Mouse (Mus musculus) C2C12 (cell line): ENCODE measurements at regions not wholly inside any gene's neighbourhood (a gene's known extent, or its start where the extent isn't known, plus 50 kb on each side); places are given as distances from the start of the nearest gene placed in this dataset.

Source experiments
- H3K27me3 ChIP-seq: one replicate; pipeline ENCODE4 v1.6.1; 2011; ENCODE audit not compliant: control insufficient read depth, insufficient read depth, insufficient read length
- H3K36me3 ChIP-seq: one replicate; pipeline ENCODE4 v1.6.1; 2011; ENCODE audit not compliant: control insufficient read depth, insufficient read depth
- H3K4me3 ChIP-seq: one replicate; pipeline ENCODE4 v1.5.1; 2011; ENCODE audit warnings: mild to moderate bottlenecking, control low read depth; ENCODE audit not compliant: poor library complexity, insufficient read depth, severe bottlenecking
- H3K79me2 ChIP-seq: one replicate; pipeline ENCODE4 v1.6.1; 2011; ENCODE audit not compliant: control insufficient read depth, insufficient read depth
- H3K79me3 ChIP-seq: one replicate; pipeline ENCODE4 v1.6.1; 2011; ENCODE audit warnings: low read depth, control low read depth
- H3ac ChIP-seq: one replicate; pipeline ENCODE3; 2011; ENCODE audit warnings: low read depth; ENCODE audit not compliant: control insufficient read depth, insufficient read length
- CEBPB ChIP-seq: IDR thresholded peaks from one replicate; pipeline ENCODE4 v1.6.1; 2011; ENCODE audit warnings: low read depth, mild to moderate bottlenecking, control low read depth, moderate library complexity
- CTCF ChIP-seq: IDR thresholded peaks from one replicate; pipeline ENCODE4 v1.5.1; 2011; ENCODE audit not compliant: control insufficient read depth, insufficient read depth, insufficient read length
- FOSL1 ChIP-seq: IDR thresholded peaks from one replicate; pipeline ENCODE4 v1.8.0; 2011; ENCODE audit warnings: mild to moderate bottlenecking, low read length; ENCODE audit not compliant: poor library complexity, insufficient read depth, severe bottlenecking
- MAX ChIP-seq: IDR thresholded peaks from one replicate; pipeline ENCODE4 v1.6.1; 2011; ENCODE audit warnings: mild to moderate bottlenecking, control low read depth
- MYOD1 ChIP-seq: IDR thresholded peaks from one replicate; pipeline ENCODE4 v1.6.1; 2011; ENCODE audit warnings: low read depth; ENCODE audit not compliant: control insufficient read depth, insufficient read length
- MYOG ChIP-seq: IDR thresholded peaks from one replicate; pipeline ENCODE4 v1.6.1; 2011; ENCODE audit not compliant: control insufficient read depth, insufficient read length; ENCODE audit errors: extremely low read depth
- USF1 ChIP-seq: IDR thresholded peaks from one replicate; pipeline ENCODE4 v1.6.1; 2011; ENCODE audit warnings: low read depth, mild to moderate bottlenecking, control low read depth, moderate library complexity

GRCm38 (mm10) chr5:103355372-103356300 is 69.4 kb upstream of the Ptpn13 start:
- no peaks in the 10 kb centered on the region for H3K36me3 ChIP-seq
- H3ac ChIP-seq = no peak overlapping the region
- no peak for TF ChIP-seq MAX
- TF ChIP-seq MYOG = no peak
- peak; percentile 29 for TF ChIP-seq CTCF
- TF ChIP-seq CEBPB = no peak
- no peak overlapping the region for H3K4me3 ChIP-seq
- no peaks in the 10 kb centered on the region for H3K79me3 ChIP-seq
- H3K27me3 ChIP-seq = peaks cover 4% of the 10 kb centered on the region
- no peaks in the 10 kb centered on the region for H3K79me2 ChIP-seq

GRCm38 (mm10) chr5:103343869-103344268 is 81.1 kb upstream of the Ptpn13 start:
- Histone ChIP-seq H3ac (no peak overlapping the region), H3K79me2 (no peaks in the 10 kb centered on the region), H3K36me3 (no peaks in the 10 kb centered on the region), H3K4me3 (no peak overlapping the region), H3K27me3 (no peaks in the 10 kb centered on the region), H3K79me3 (no peaks in the 10 kb centered on the region)
- TF ChIP-seq CEBPB (no peak), MYOG (no peak), FOSL1 (no peak), USF1 (no peak)

- H3K27me3 ChIP-seq = no peaks in the 10 kb centered on the region
- no peaks in the 10 kb centered on the region for H3K36me3 ChIP-seq
- no peaks in the 10 kb centered on the region for H3K79me3 ChIP-seq
- no peak overlapping the region for H3K4me3 ChIP-seq
- no peaks in the 10 kb centered on the region for H3K79me2 ChIP-seq
- TF ChIP-seq FOSL1 (no peak), MYOG (no peak), USF1 (no peak), CTCF (no peak), MAX (no peak), MYOD1 (no peak), CEBPB (no peak)
- H3ac ChIP-seq = no peak overlapping the region
Measured at GRCm38 (mm10) chr5:103341456-103341855, 83.5 kb upstream of the Ptpn13 start.

DNA sequence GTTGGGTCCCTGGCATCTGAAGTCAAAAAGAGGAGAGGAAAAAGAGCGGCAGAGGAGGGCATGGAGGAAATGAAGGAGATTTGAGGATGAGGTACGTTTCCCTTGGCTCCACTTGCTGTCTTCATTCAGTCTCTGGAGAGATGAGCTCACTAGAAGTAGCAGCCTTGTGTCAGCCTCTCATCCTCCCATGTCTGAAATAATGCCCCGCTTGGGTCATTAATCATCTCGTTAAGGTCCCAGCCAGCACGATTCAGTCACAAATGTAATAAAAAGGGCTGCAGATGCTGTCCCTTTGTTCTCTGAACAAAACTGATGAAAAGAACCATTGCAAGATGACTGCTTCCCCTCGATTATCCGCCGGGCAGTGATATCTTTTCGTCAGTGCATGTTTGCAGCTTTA is 84.4 kb upstream of the Ptpn13 start:
- no peak for TF ChIP-seq USF1
- no peak for TF ChIP-seq CTCF
- TF ChIP-seq MYOD1 = no peak
- TF ChIP-seq CEBPB = no peak
- no peak for TF ChIP-seq MYOG
- TF ChIP-seq MAX = no peak
- Histone ChIP-seq H3ac (no peak overlapping the region), H3K79me2 (no peaks in the 10 kb centered on the region), H3K79me3 (no peaks in the 10 kb centered on the region), H3K36me3 (no peaks in the 10 kb centered on the region), H3K27me3 (no peaks in the 10 kb centered on the region), H3K4me3 (no peak overlapping the region)

DNA sequence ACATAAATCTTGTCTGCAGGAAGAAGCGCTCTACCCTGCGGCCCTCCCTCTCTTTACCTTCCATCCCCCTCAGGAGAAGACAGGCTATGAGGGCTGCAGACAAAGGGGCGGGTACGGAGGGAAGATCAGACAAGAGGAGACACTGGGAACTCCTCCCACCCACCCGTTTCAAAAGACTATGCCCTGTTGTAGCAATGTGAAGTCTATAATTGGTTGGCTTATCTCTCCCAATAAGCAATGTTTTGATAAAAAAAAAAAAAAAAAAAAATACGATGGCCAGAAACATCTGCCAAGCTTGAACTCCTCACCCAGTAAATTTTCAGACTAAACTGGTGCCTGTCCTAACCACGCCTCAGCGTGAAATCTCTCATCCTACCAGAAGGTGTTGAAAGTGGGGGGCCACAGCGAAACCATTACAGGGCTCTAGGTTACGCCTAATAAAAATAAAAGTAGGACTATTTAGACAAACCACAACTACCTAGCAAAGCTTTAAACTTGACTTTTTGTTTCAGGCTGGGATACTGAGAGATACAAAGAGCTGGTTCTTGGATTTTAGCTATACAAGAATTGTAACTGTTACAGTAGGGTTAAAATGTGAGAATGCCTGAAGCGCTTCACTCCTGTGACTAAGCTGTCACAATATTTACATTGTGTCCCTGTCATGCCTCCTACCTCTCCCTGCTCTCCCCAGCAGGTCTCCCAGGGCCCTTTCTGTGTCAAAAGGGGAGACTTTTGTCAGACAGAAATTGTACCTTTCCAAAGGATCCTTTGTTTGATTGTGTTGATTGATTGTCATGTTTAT is 88.1 kb upstream of the Ptpn13 start:
- TF ChIP-seq MYOG (no peak), MAX (no peak), CTCF (no peak), FOSL1 (no peak), USF1 (no peak), CEBPB (no peak), MYOD1 (no peak)

More for the DNA sequence above, 88.1 kb upstream of the Ptpn13 start:
- no peaks in the 10 kb centered on the region for H3K79me2 ChIP-seq
- H3K27me3 ChIP-seq = no peaks in the 10 kb centered on the region
- H3K79me3 ChIP-seq = no peaks in the 10 kb centered on the region
- no peak overlapping the region for H3K4me3 ChIP-seq
- H3K36me3 ChIP-seq = no peaks in the 10 kb centered on the region
- H3ac ChIP-seq = no peak overlapping the region
